Mouse (Mus musculus) lung, postnatal 10 days (tissue): ENCODE measurements at regions not wholly inside any gene's neighbourhood (a gene's known extent, or its start where the extent isn't known, plus 50 kb on each side); places are given as distances from the start of the nearest gene placed in this dataset.
"Not testable (repeated sequence)": the region's sequence is repeated elsewhere in the genome, so short reads cannot be mapped to it uniquely, and the experiment has no call there.

Experiments used
- DNase-seq: peaks from one replicate; pipeline ENCODE4 v3.0.0; 2021

GRCm38 (mm10) chr12:5759485-5759884 is 384.0 kb upstream of the Klhl29 start:
- DNase-seq: no peak

- no peak for DNase-seq
These were observed 382.3 kb upstream of the Klhl29 start for GRCm38 (mm10) chr12:5757766-5758165.

GRCm38 (mm10) chr12:5757361-5757760 is 381.9 kb upstream of the Klhl29 start:
- DNase-seq: no peak

- no peak for DNase-seq
These were observed 378.3 kb upstream of the Klhl29 start for GRCm38 (mm10) chr12:5753831-5754230.

GRCm38 (mm10) chr12:5744086-5744709 is 368.7 kb upstream of the Klhl29 start:
- DNase-seq: no peak

- no peak for DNase-seq
These were observed 360.6 kb upstream of the Klhl29 start for GRCm38 (mm10) chr12:5736066-5736465.

- DNase-seq: no peak
These were observed 359.4 kb upstream of the Klhl29 start for GRCm38 (mm10) chr12:5734902-5735301.

GRCm38 (mm10) chr12:5723113-5723512 is 347.6 kb upstream of the Klhl29 start:
- no peak for DNase-seq

- DNase-seq: peak; percentile 11
These were observed 342.0 kb upstream of the Klhl29 start for GRCm38 (mm10) chr12:5717527-5717926.

- no peak for DNase-seq
These were observed 323.4 kb upstream of the Klhl29 start for GRCm38 (mm10) chr12:5698778-5699454.

GRCm38 (mm10) chr12:5682182-5682581 is 306.7 kb upstream of the Klhl29 start:
- DNase-seq: no peak

GRCm38 (mm10) chr12:5678126-5678525 is 302.6 kb upstream of the Klhl29 start:
- not testable (repeated sequence) for DNase-seq

- DNase-seq: peak; percentile 28
These were observed 293.0 kb upstream of the Klhl29 start for GRCm38 (mm10) chr12:5668486-5668885.

GRCm38 (mm10) chr12:5637571-5638275 is 262.2 kb upstream of the Klhl29 start:
- DNase-seq: no peak

GRCm38 (mm10) chr12:5633971-5634370 is 258.5 kb upstream of the Klhl29 start:
- DNase-seq: no peak

GRCm38 (mm10) chr12:5601084-5601654 is 225.7 kb upstream of the Klhl29 start:
- DNase-seq: no peak

- DNase-seq: no peak
These were observed 223.9 kb upstream of the Klhl29 start for GRCm38 (mm10) chr12:5599426-5599825.

GRCm38 (mm10) chr12:5598961-5599360 is 223.5 kb upstream of the Klhl29 start:
- no peak for DNase-seq

- no peak for DNase-seq
These were observed 197.3 kb upstream of the Klhl29 start for GRCm38 (mm10) chr12:5572831-5573230.

GRCm38 (mm10) chr12:5568941-5569340 is 193.5 kb upstream of the Klhl29 start:
- no peak for DNase-seq

GRCm38 (mm10) chr12:5566231-5566630 is 190.7 kb upstream of the Klhl29 start:
- no peak for DNase-seq

GRCm38 (mm10) chr12:5552607-5553006 is 177.1 kb upstream of the Klhl29 start:
- DNase-seq: no peak

GRCm38 (mm10) chr12:5551901-5552300 is 176.4 kb upstream of the Klhl29 start:
- no peak for DNase-seq

- DNase-seq: no peak
These were observed 174.3 kb upstream of the Klhl29 start for GRCm38 (mm10) chr12:5549796-5550195.
